Mouse (Mus musculus): ENCODE measurements at regions not wholly inside any gene's neighbourhood (a gene's known extent, or its start where the extent isn't known, plus 50 kb on each side); places are given as distances from the start of the nearest gene placed in this dataset.

GRCm38 (mm10) chr19:54460426-54461170, 416.6 kb downstream of the Adra2a start:
- TF ChIP-seq CTCF (IDR thresholded peaks at IDR 0.05; ENCODE audit: extremely low read depth, insufficient read length, insufficient replicate concordance, low read depth, low read length) (no peak), POLR2A (IDR thresholded peaks at IDR 0.05; ENCODE audit: low read depth, low read length) (no peak)
